Mouse (Mus musculus): ENCODE data around the gene Tmem14c.

- TF ChIP-seq POLR2A (IDR thresholded peaks at IDR 0.05; ENCODE audit: insufficient read depth, low read depth, low read length) = no peak
- no peak for TF ChIP-seq CTCF (IDR thresholded peaks at IDR 0.05)
- TF ChIP-seq EP300 (IDR thresholded peaks at IDR 0.05; ENCODE audit: insufficient read depth, low read depth, low read length) = no peak
Measured at GRCm38 (mm10) chr13:40968564-40968963, 47.5 kb upstream of the Tmem14c start.
